Mouse (Mus musculus) testis, adult 2 months (tissue): ENCODE data around the gene Cdk12. TPM values are rescaled to one million over a fixed set of nuclear protein-coding genes. Genes with fewer than 3 reads are reported as not detected.

ENCODE experiments used
- H3K27ac ChIP-seq: fragments of 200-500 bp; 2 replicates; pipeline ENCODE4 v1.5.1; 2012; ENCODE audit warnings: low read depth, low read length; ENCODE audit not compliant: control insufficient read depth, insufficient read depth
- H3K27me3 ChIP-seq: fragments of 200-500 bp; 2 replicates; pipeline ENCODE4 v1.6.1; 2012; ENCODE audit warnings: mild to moderate bottlenecking, low read length, moderate library complexity; ENCODE audit not compliant: control insufficient read depth, insufficient read depth
- H3K36me3 ChIP-seq: fragments of 200-500 bp; 2 replicates; pipeline ENCODE4 v1.6.1; 2012; ENCODE audit warnings: mild to moderate bottlenecking, low read length; ENCODE audit not compliant: control insufficient read depth, insufficient read depth
- H3K4me1 ChIP-seq: fragments of 200-500 bp; 2 replicates; pipeline ENCODE4 v1.6.1; 2012; ENCODE audit warnings: low read length; ENCODE audit not compliant: control insufficient read depth, insufficient read depth
- H3K4me3 ChIP-seq: fragments of 200-500 bp; 2 replicates; pipeline ENCODE4 v1.5.1; 2012; ENCODE audit warnings: low read depth, mild to moderate bottlenecking, low read length, moderate library complexity, mixed read lengths; ENCODE audit not compliant: control insufficient read depth
- CTCF ChIP-seq: fragments of 200-500 bp; IDR thresholded peaks from 2 replicates; pipeline ENCODE4 v1.5.1; 2012; ENCODE audit warnings: low read depth, mild to moderate bottlenecking, inconsistent platforms, low read length, moderate library complexity; ENCODE audit not compliant: control insufficient read depth, insufficient read depth, insufficient replicate concordance
- POLR2A ChIP-seq: fragments of 200-500 bp; IDR thresholded peaks from 2 replicates; pipeline ENCODE4 v1.6.1; 2012; ENCODE audit warnings: low read depth, mild to moderate bottlenecking, inconsistent platforms, low read length, moderate library complexity; ENCODE audit not compliant: control insufficient read depth
- polyA plus RNA-seq: library from polyadenylated mRNA; depleted of rRNA; stranded (reverse); fragments of >200 nt; gene quantifications from 2 replicates; pipeline ENCODE4 v1.2.3, GENCODE M21; 2012

Cdk12 gene
- polyA plus RNA-seq, 1 experiment = 17.6 TPM

DNA sequence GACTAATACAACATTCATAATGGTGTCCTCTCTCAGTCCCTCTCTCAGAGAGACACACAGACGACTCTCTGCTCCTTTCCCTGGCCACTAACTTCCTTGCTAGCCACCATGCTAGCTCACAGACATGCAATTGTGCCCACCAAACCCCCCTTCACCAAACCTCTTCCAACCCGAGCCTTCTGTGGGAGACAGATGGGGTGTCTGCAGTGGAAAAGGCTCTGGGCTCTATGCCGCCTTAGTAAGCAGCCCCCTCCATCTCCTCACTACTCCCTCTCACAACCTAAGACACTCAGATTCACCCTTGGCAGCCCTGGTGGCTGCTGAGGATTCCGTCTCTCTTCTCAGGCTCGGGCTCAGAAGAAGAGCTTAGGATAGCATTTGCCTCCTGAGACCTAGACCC lies 84.7 kb downstream of the Cdk12 start:
- no peak overlapping the region for H3K4me3 ChIP-seq
- peaks cover 8% of the 10 kb centered on the region; the same call in 1 of the 2 replicates for H3K4me1 ChIP-seq
- no peaks in the 10 kb centered on the region for H3K36me3 ChIP-seq
- TF ChIP-seq CTCF = no peak
- no peak for TF ChIP-seq POLR2A
- no peaks in the 10 kb centered on the region for H3K27me3 ChIP-seq
- H3K27ac ChIP-seq = no peak overlapping the region

DNA sequence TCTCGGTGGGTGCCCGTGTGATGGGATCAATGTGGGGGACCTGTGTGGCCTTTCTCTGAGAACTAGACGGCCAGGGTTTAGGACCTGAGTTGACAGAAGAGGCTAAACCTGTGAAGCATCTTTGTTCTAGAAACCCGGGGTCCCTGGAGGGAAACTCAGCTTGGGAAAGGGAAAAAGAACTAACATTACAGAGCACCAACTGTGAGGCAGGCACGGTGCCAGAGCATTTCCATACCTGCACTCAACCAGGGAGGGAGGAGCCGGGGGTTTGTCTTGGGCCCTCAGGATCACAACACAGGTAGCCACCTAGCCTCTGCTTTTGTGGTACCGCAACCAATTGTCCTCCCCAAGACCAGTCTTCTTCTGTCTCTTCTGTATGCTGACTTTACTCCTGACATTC lies 85.1 kb downstream of the Cdk12 start:
- Histone ChIP-seq H3K27ac (no peak overlapping the region), H3K4me3 (no peak overlapping the region), H3K4me1 (peaks cover 8% of the 10 kb centered on the region; the same call in 1 of the 2 replicates), H3K36me3 (no peaks in the 10 kb centered on the region), H3K27me3 (no peaks in the 10 kb centered on the region)
- TF ChIP-seq CTCF (no peak), POLR2A (no peak)

DNA sequence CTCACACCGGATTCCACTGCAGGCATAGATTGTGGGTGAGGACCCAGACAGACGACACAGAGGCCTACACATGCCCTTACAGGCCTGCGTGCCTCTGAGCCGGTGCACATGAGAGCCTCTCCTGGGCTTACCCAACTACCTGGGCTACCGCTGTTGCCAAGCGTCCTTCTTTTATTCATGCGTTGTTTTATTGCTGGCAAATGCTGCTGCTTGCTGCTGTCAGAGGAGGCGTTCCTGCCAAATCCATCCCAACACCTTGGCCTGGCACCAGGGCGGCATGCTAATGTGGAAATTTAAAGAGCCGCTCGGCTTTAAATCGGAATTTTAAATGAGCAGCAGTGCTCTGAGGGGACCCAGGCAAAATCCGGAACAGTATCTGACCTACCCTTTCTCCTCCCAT lies 87.0 kb downstream of the Cdk12 start:
- peaks cover 7% of the 10 kb centered on the region for H3K4me1 ChIP-seq
- no peak for TF ChIP-seq CTCF
- no peak for TF ChIP-seq POLR2A
- no peaks in the 10 kb centered on the region for H3K27me3 ChIP-seq
- no peak overlapping the region for H3K4me3 ChIP-seq
- no peak overlapping the region for H3K27ac ChIP-seq
- H3K36me3 ChIP-seq = no peaks in the 10 kb centered on the region

DNA sequence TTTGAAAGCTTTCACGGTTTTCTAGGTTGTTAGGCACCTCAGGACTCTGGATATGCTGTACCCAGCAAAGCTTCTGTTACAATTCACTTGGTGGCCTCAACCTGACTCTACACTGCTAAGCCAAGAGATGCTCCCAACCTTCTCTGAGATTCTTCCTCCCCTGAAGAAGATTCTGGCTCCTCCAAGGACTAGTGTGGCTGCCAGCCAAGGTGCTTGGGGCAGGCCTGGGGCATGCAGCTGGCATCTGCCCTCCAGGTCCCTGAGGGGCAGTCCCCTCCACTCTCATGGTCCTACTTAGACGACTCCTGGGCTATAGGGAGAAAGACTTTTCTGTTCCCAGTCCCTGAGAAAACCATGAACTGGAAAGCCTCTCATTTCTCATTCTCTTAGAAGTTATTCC lies 88.0 kb downstream of the Cdk12 start:
- Histone ChIP-seq H3K27me3 (no peaks in the 10 kb centered on the region), H3K4me3 (no peak overlapping the region), H3K4me1 (peaks cover 11% of the 10 kb centered on the region), H3K27ac (no peak overlapping the region), H3K36me3 (no peaks in the 10 kb centered on the region)
- TF ChIP-seq POLR2A (no peak), CTCF (no peak)

DNA sequence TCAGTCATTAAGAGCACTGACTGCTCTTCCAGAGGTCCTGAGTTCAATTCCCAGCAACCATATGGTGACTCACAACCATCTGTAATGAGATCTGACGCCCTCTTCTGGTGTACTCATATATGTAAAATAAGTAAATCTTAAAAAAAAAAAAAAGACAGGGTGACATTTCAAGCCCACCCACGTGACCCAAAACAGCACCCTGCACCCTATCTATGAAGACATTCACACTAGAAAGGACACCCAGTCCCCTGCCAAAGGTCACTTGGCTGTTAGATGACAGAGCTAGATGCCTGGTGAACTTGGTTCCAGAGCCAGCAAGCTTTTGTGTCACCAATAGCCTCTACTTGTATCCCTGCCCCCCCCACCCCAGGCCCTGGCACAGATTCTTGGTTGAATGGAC lies 90.2 kb downstream of the Cdk12 start:
- H3K27me3 ChIP-seq = no peaks in the 10 kb centered on the region

DNA sequence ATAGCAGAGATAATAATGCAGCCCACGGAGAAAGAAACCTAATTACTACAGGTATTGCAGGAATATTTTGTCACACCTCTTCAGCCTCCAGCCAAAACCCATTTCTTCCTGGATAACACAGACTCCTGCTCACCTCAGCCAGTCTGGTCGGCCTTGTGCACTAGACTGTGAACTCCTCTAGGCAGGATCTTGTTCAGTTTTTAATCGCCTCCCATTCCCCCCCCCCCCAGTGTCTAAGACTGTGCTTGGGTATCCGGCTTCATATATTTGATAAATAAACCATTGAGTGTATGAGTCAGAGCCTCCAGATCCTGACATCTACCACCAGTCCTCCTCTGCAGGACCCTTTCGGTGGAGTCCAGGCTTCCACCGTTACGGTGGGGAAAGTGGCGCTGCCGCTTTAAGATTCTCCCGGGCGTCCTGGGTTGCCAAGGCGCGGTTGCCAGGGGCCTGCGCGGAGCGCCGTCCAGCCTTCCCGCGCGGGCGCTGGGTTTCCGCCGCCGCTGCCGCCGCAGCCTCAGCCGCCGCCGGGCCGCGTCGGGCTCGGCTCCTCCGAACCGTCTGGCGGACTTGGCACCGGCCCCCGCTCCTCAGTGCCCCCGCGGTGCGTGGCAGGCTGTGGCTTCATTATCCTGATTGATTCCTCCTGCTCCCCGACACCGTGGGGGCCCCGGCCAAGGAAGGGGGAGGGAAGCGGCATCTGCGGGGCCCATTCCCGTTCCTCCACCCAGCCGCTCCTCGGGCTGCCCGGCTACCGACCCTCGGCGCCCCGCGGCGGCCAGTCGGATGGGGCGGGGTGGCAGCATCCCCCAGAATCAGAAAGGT lies 91.5 kb downstream of the Cdk12 start:
- H3K4me1 ChIP-seq = peaks cover 15% of the 10 kb centered on the region
- H3K27ac ChIP-seq = peak overlapping the region; percentile 68
- no peaks in the 10 kb centered on the region for H3K36me3 ChIP-seq
- H3K27me3 ChIP-seq = no peaks in the 10 kb centered on the region
- H3K4me3 ChIP-seq = peak overlapping the region; percentile 91
- TF ChIP-seq CTCF = no peak
- peak; percentile 55 for TF ChIP-seq POLR2A

More for the DNA sequence above, 90.2 kb downstream of the Cdk12 start:
- Histone ChIP-seq H3K4me3 (peak overlapping the region; percentile 91), H3K27ac (no peak overlapping the region), H3K4me1 (peaks cover 13% of the 10 kb centered on the region), H3K36me3 (no peaks in the 10 kb centered on the region)
- TF ChIP-seq CTCF (no peak), POLR2A (no peak)

DNA sequence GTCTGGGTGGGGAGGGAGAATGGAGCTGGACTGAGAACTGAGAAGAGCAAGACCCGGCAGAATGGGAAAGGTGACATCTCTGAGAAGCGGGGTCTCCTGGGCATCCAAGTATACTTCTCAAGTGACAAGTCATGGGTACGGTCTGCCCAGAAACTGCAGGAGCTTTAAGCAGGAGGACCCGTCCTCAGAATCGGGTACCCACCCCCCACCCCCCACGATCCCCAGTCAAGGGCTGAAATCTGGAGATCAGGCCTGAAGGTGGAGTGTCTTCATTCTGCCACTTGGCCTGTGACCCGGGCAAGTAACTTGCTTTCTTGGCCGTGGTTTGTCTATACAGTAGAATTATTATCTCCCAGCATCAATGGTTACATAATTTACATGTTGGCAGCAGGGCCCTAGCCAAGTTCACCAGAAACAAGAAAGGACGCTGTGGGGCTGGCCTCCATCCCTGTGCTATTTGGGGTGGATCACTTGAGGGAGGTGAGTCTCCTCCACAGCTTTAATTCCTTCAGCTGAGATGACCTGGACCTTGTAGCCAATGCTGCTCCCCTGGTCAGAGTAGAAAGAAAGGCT lies 92.2 kb downstream of the Cdk12 start:
- peak overlapping the region; percentile 91 for H3K4me3 ChIP-seq
- peaks cover 15% of the 10 kb centered on the region for H3K4me1 ChIP-seq
- H3K27ac ChIP-seq = no peak overlapping the region; the same call in 1 of the 2 replicates
- TF ChIP-seq CTCF = no peak
- no peak for TF ChIP-seq POLR2A
- no peaks in the 10 kb centered on the region for H3K27me3 ChIP-seq
- no peaks in the 10 kb centered on the region for H3K36me3 ChIP-seq
